Mouse (Mus musculus) embryonic facial prominence, embryonic 13.5 days (tissue): ENCODE data around the gene Prss57. TPM values are rescaled to one million over a fixed set of nuclear protein-coding genes. Genes with fewer than 3 reads are reported as not detected.

ENCODE experiments used
- ATAC-seq: fragments of 200-750 bp; cut with Nextera tagmentation; 2 replicates; pipeline ENCODE4 v1.8.0; 2017; ENCODE audit warnings: low read depth; ENCODE audit not compliant: insufficient number of reproducible peaks, insufficient read depth, low FRiP score, low TSS enrichment
- H3K27ac ChIP-seq: fragments of 300-500 bp; sonication (generic); 2 replicates; pipeline ENCODE4 v1.5.1; 2015; ENCODE audit warnings: moderate library complexity, mild to moderate bottlenecking, inconsistent platforms
- H3K27me3 ChIP-seq: fragments of 300-500 bp; sonication (generic); 2 replicates; pipeline ENCODE4 v1.6.1; 2015; ENCODE audit warnings: mild to moderate bottlenecking, inconsistent platforms
- H3K36me3 ChIP-seq: fragments of 300-500 bp; sonication (generic); 2 replicates; pipeline ENCODE4 v1.6.1; 2015; ENCODE audit warnings: mild to moderate bottlenecking, inconsistent platforms
- H3K4me1 ChIP-seq: fragments of 300-500 bp; sonication (generic); 2 replicates; pipeline ENCODE4 v1.6.1; 2015; ENCODE audit warnings: inconsistent platforms
- H3K4me2 ChIP-seq: fragments of 300-500 bp; sonication (generic); 2 replicates; pipeline ENCODE4 v1.6.1; 2015; ENCODE audit warnings: moderate library complexity, mild to moderate bottlenecking, inconsistent platforms
- H3K4me3 ChIP-seq: fragments of 300-500 bp; sonication (generic); 2 replicates; pipeline ENCODE4 v1.5.1; 2015; ENCODE audit warnings: mild to moderate bottlenecking, inconsistent platforms
- H3K9ac ChIP-seq: fragments of 300-500 bp; sonication (generic); 2 replicates; pipeline ENCODE4 v1.6.1; 2015; ENCODE audit warnings: mild to moderate bottlenecking, inconsistent platforms
- H3K9me3 ChIP-seq: fragments of 300-500 bp; sonication (generic); 2 replicates; pipeline ENCODE4 v1.6.1; 2016; ENCODE audit warnings: inconsistent platforms
- WGBS: fragments of 180-500 bp; shearing (Covaris S2); methylation state at CpG from one replicate; pipeline ENCODE4 v1.1.7; 2015; ENCODE audit warnings: mixed read lengths; 5-methylcytosine and 5-hydroxymethylcytosine counted together
- polyA plus RNA-seq: library from polyadenylated mRNA; unstranded; fragments of >200 nt; fragmentation: Nextera tagmentation; extraction: Ambion mirVana; gene quantifications from 2 replicates; pipeline ENCODE4 v1.2.1, GENCODE M21; 2015

Gene Prss57
- polyA plus RNA-seq, 1 experiment from 2014 or later, result not detected

DNA sequence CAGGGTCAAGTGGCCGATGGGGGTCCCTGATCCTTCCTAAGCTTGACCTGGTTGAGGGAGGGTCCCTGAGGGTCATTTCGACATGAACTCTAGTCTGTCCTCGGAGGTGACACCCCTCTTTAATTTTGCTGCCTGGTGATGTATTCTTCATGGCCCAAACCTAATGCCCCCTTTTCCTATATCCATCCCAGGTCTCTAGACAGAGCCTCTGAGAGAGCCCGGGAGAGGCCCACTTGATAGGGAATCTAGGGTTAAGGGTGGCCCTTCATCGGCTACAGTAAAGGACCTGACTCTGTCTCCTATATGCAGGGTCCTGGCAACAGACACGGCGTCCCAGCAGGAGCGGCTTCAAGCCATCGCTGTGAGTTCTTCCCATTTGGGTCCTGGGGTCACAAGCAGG lies 15.6 kb upstream of the Prss57 start:
- H3K9me3 ChIP-seq, result no peaks in the 10 kb centered on the region
- H3K4me1 ChIP-seq, result peaks cover 43% of the 10 kb centered on the region
- no peak overlapping the region for H3K27ac ChIP-seq
- no peak overlapping the region for H3K9ac ChIP-seq
- H3K4me2 ChIP-seq, result no peak overlapping the region
- peaks cover 46% of the 10 kb centered on the region for H3K36me3 ChIP-seq
- WGBS, result 86% methylated on average over 9 of the region's 9 CpGs
- no peaks in the 10 kb centered on the region for H3K27me3 ChIP-seq
- H3K4me3 ChIP-seq, result no peak overlapping the region
- no peak for ATAC-seq

DNA sequence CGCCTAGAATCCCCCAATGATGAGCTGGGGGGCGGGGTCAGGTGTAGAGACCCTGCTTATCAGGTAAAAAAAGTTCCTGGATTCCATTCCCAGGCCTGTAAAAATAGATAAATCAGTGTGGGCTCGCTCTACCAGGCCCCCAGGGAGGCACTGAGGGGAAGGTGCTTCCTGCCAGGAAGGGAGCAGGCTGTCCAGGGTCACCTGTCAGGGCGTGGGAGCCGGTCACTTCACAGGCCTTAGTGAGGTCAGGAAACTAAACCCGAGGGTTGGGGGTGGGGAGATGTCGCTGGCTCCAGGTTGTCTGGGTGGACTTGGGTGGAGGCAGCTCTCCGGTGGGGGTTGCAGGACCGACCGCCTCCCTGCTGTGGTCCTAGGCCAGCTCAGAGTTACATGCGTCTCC lies 14.9 kb upstream of the Prss57 start:
- peaks cover 43% of the 10 kb centered on the region for H3K4me1 ChIP-seq
- no peak overlapping the region for H3K27ac ChIP-seq
- peaks cover 39% of the 10 kb centered on the region for H3K36me3 ChIP-seq
- 57% methylated on average over 11 of the region's 11 CpGs for WGBS
- no peak overlapping the region for H3K4me3 ChIP-seq
- no peak overlapping the region for H3K4me2 ChIP-seq
- no peaks in the 10 kb centered on the region for H3K9me3 ChIP-seq
- H3K27me3 ChIP-seq, result no peaks in the 10 kb centered on the region
- no peak overlapping the region for H3K9ac ChIP-seq
- no peak for ATAC-seq

DNA sequence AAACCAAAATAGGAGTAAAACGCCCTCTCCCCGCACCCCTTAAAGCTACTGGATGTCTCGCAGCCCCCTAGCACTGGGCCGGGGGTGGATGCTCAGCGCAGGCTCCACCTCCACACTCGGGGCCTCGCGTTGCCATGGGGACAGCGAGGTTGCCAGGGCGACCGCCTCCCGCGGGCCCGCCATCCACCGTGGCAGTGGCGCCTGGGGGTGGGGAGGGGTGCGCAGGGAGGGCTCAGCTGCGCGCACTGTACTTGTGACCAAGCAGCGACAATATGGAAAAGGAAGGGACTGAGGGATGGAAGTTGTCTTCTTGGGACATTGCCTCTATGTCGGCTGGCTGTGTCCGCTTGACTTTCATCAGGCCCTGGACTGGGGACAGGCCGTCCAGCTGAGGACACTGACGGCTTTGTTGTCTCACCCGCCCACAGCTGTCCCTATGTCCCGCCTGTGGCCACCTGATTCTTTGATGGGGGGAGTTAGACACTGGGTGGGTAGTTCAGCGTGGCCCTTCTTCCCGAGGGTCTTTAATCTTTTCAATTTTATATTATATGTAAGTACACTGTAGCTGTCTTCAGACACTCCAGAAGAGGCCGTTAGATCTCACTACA lies 13.1 kb upstream of the Prss57 start:
- no peaks in the 10 kb centered on the region for H3K27me3 ChIP-seq
- peak; percentile 56; the same call in 1 of the 2 replicates for ATAC-seq
- H3K4me2 ChIP-seq, result peak overlapping the region; percentile 53
- H3K4me3 ChIP-seq, result peak overlapping the region; percentile 17
- peak overlapping the region; percentile 57 for H3K9ac ChIP-seq
- peaks cover 21% of the 10 kb centered on the region for H3K36me3 ChIP-seq
- WGBS, result 9% methylated on average over 29 of the region's 29 CpGs
- peak overlapping the region; percentile 51 for H3K27ac ChIP-seq
- H3K9me3 ChIP-seq, result no peaks in the 10 kb centered on the region
- peaks cover 43% of the 10 kb centered on the region for H3K4me1 ChIP-seq

DNA sequence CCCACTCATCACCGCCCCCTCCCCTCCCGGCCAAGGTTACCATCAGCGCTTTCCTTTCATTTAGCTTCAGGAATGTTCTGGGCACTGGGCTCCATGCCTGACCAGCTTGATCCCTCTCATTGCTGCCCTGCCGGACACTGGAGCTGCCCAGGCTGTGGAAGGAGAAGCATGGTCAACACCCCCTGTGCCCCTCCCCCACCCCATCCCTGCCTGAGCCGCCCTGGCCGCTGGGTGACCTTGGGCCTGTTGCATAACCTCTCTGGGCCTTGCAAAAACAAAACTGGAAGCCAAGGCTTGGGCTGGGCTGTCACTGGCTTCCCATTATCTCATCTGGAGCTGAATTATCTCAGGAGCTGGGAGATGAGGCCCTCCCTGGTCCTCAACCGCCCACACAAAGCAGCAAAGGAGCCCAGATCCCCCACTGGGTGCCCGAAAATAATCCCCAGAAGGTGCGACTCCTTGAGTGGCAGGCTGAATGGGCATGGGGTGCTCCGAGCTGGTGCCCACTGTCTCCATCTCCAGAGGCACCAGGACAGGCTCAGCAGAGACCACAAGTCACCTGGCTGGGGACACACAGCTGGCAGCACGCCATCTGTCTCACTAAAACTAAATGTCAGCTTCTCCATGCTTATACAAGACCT lies 11.7 kb upstream of the Prss57 start:
- no peaks in the 10 kb centered on the region for H3K9me3 ChIP-seq
- no peak overlapping the region for H3K9ac ChIP-seq
- H3K4me3 ChIP-seq, result no peak overlapping the region
- peak overlapping the region; percentile 51 for H3K27ac ChIP-seq
- peaks cover 7% of the 10 kb centered on the region for H3K36me3 ChIP-seq
- peaks cover 44% of the 10 kb centered on the region for H3K4me1 ChIP-seq
- H3K4me2 ChIP-seq, result no peak overlapping the region
- no peaks in the 10 kb centered on the region for H3K27me3 ChIP-seq
- WGBS, result 56% methylated on average over 11 of the region's 11 CpGs
- no peak for ATAC-seq

DNA sequence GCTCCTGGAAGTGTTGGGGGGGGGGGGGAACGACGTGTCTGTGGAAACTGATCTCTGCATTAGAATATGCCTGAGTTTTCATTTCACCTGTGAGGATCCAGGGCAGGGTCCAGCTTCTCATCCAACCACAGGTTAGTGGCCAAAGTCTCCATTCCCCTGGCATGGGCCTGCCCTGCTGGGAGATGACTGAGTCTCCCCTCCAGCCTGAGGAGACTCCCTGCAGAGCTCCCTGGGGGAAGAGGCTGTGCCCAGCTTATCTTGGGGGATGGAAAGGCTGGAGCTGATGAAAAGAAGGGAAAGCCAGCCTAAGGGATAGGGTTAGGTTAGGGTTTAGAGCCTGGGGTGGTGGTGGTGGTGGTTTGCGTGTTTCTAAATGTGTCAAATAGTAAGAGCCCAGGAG lies 11.1 kb upstream of the Prss57 start:
- H3K27ac ChIP-seq, result no peak overlapping the region; the same call in 1 of the 2 replicates
- 50% methylated on average over 3 of the region's 3 CpGs for WGBS
- no peak overlapping the region for H3K9ac ChIP-seq
- H3K27me3 ChIP-seq, result no peaks in the 10 kb centered on the region
- no peak overlapping the region for H3K4me2 ChIP-seq
- peaks cover 6% of the 10 kb centered on the region; the same call in 1 of the 2 replicates for H3K36me3 ChIP-seq
- H3K9me3 ChIP-seq, result no peaks in the 10 kb centered on the region
- no peak for ATAC-seq
- H3K4me3 ChIP-seq, result no peak overlapping the region
- H3K4me1 ChIP-seq, result peaks cover 47% of the 10 kb centered on the region

DNA sequence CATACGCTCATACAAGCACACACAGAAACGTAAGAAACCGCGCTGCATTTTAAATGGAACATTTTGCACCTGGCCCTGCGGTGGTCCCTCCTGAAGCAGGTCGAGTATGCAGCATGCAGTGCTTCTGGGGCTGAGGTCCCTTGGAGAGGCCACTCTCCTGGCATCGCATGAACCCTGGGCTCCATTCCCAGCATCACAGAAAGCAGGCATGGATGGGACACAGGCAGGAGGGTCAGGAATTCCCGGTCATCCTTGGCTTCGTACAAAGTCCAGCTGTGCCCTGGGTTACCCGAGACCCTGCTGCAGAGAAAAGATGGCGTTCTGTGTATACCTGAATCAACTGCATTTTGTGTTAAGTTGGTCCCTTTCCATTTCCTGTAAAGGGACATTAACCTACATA lies 9.7 kb upstream of the Prss57 start:
- no peaks in the 10 kb centered on the region for H3K9me3 ChIP-seq
- no peak overlapping the region for H3K27ac ChIP-seq
- H3K4me3 ChIP-seq, result no peak overlapping the region
- H3K36me3 ChIP-seq, result peaks cover 6% of the 10 kb centered on the region; the same call in 1 of the 2 replicates
- H3K4me1 ChIP-seq, result peaks cover 41% of the 10 kb centered on the region
- WGBS, result 78% methylated on average over 11 of the region's 11 CpGs
- H3K9ac ChIP-seq, result no peak overlapping the region
- H3K27me3 ChIP-seq, result no peaks in the 10 kb centered on the region
- no peak overlapping the region for H3K4me2 ChIP-seq
- ATAC-seq, result no peak

DNA sequence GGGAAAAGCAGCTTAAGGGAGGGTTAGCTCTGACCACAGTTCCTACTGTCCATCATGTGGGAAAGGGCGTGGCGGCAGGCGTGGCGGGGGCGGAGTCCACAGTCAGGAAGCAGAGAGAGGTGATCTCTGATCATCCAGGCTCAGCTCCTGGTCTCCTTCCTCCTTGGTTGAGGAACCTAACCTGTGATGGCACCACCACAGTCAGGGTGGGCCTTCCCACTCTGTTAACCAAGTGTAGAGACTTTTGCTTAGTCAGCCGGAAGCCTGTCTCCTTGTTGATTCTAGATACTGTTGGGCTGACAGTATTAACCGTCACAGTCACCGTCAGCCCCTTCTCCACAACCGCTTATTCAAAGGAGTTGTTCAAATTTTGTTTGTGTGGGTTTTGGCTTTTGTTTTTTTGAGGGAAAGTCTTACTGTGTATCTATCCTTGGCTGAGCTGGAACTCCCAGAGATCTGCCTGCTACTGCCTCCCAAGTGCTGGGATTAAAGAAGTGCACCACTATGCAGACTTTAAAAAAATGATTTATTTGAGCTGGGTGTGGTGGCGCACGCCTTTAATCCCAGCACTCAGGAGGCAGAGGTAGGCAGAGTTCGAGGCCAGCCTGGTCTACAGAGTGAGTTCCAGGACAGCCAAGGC lies 7.6 kb upstream of the Prss57 start:
- peaks cover 36% of the 10 kb centered on the region for H3K4me1 ChIP-seq
- H3K36me3 ChIP-seq, result peaks cover 6% of the 10 kb centered on the region; the same call in 1 of the 2 replicates
- H3K9ac ChIP-seq, result no peak overlapping the region
- no peak overlapping the region for H3K27ac ChIP-seq
- H3K4me2 ChIP-seq, result no peak overlapping the region
- 91% methylated on average over 12 of the region's 12 CpGs for WGBS
- ATAC-seq, result no peak
- no peak overlapping the region for H3K4me3 ChIP-seq
- H3K9me3 ChIP-seq, result no peaks in the 10 kb centered on the region
- no peaks in the 10 kb centered on the region for H3K27me3 ChIP-seq

DNA sequence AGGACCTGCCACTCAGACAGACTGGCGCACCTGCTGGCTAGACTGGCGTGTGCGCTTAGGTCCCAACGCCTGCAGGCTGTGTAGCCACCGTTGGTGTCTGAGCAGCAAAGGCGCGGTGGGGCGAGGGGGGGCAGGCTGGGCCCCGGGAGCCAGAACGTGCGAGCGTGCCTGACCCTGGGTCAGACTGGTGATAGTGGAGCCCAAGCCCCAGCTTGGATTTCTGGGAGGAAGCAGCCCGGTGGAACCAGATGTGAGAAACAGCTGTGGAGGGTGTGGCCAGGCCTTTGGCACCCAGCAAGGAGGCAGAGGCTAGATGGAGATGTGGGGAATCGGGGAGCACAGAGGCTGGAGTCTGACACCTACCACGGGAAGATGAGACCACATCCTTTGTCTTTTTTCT lies 6.6 kb upstream of the Prss57 start:
- WGBS, result 51% methylated on average over 15 of the region's 15 CpGs
- Histone ChIP-seq H3K9me3 (no peaks in the 10 kb centered on the region), H3K9ac (no peak overlapping the region), H3K4me1 (peaks cover 31% of the 10 kb centered on the region), H3K27ac (no peak overlapping the region; the same call in 1 of the 2 replicates), H3K4me2 (no peak overlapping the region), H3K27me3 (no peaks in the 10 kb centered on the region), H3K36me3 (peaks cover 6% of the 10 kb centered on the region; the same call in 1 of the 2 replicates), H3K4me3 (no peak overlapping the region)
- no peak for ATAC-seq

DNA sequence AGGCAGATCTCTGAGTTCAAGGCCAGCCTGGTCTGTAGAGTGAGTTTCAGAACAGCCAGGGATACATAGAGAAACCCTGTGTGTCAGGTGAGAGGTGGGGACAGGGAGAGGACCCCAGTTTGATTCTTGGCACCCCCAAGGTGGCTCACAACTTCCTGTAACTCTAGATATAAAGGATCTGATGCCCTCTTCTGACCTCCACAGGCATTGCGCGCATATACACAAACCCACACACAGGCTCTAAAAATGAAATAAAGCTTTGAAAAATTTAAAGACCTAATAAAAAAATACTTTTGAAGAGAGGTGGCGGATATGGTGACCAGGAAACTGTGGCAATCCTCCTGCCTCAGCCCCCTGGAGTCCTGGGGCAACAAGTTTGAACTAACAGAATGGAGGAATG lies 5.1 kb upstream of the Prss57 start:
- Histone ChIP-seq H3K4me2 (no peak overlapping the region), H3K27ac (no peak overlapping the region), H3K9ac (no peak overlapping the region), H3K36me3 (peaks cover 6% of the 10 kb centered on the region; the same call in 1 of the 2 replicates), H3K4me1 (peaks cover 24% of the 10 kb centered on the region), H3K27me3 (no peaks in the 10 kb centered on the region), H3K4me3 (no peak overlapping the region), H3K9me3 (no peaks in the 10 kb centered on the region)
- no peak for ATAC-seq
- 97% methylated on average over 3 of the region's 3 CpGs for WGBS

DNA sequence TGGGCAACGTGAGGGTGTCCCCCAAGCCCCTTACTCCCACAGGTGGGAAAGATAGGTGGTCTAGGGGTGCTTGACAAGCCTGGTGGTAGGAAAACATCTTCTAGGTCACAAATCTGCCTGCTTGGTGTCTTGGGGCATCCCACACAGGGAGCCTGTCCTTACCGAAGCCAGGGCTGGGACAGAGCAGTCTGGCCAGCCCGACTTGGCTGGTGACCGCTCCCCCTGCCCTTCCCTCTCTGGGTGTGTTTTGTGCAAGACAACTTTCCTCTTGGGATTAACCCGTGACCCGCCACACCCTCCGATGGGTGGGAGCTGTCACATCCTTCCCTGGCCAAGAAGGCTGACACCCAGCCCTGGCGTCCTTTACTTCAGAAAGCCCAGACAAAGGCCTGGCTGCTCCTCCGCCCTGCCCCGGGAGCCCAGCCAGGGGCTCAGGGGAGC lies 3.8 kb upstream of the Prss57 start:
- Histone ChIP-seq H3K9ac (peak overlapping the region; percentile 98), H3K4me2 (peak overlapping the region; percentile 85), H3K27ac (peak overlapping the region; percentile 86), H3K36me3 (peaks cover 6% of the 10 kb centered on the region; the same call in 1 of the 2 replicates), H3K4me3 (peak overlapping the region; percentile 91), H3K9me3 (no peaks in the 10 kb centered on the region), H3K4me1 (peaks cover 24% of the 10 kb centered on the region), H3K27me3 (no peaks in the 10 kb centered on the region)
- no peak for ATAC-seq
- WGBS, result 10% methylated on average over 10 of the region's 10 CpGs

DNA sequence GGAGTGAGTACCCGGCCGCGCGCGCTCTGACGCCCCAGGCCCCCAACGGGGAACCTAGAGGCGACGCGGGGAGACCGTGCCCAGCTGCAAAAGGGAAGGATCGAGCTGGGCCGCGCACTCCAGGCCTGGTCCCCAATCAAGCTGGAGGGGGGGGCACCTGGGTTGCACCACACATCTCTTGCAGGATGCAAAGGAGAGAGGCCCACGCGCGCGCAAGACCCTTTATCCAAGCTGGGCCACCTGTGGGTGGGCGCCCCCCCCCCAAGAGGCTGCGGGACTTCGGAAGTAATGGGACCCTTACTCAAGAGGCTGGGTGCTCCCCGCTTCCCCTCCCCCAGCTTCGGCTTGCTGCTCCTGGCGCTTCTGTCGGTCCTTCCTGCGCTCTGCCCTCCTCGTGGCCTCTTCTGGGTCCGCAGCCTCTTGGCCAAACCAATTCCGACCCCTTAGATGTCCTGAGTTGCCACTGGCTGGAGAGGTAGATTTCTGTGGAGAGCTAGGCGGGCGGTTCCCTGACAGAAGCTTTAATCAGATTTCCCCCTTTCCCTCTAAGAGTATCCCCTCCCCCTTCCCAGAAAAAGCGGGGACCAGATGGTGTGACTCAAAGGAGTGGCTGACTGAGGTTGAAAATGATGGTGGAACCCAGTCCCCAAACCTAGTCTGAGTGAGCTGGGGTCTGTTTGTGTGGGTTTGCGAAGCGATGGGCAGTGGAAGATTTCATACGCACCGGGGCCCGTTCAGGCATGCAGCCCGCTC lies 3.2 kb upstream of the Prss57 start:
- H3K27ac ChIP-seq, result peak overlapping the region; percentile 86
- no peak for ATAC-seq
- H3K4me3 ChIP-seq, result peak overlapping the region; percentile 91
- H3K4me1 ChIP-seq, result peaks cover 24% of the 10 kb centered on the region
- H3K36me3 ChIP-seq, result peaks cover 6% of the 10 kb centered on the region; the same call in 1 of the 2 replicates
- peak overlapping the region; percentile 85 for H3K4me2 ChIP-seq
- H3K27me3 ChIP-seq, result no peaks in the 10 kb centered on the region
- WGBS, result 1% methylated on average over 37 of the region's 38 CpGs
- peak overlapping the region; percentile 98 for H3K9ac ChIP-seq
- no peaks in the 10 kb centered on the region for H3K9me3 ChIP-seq
